Mouse (Mus musculus) telencephalon, adult 2 months (tissue): ENCODE results near the gene Csf1.
A peak's percentile ranks its signal among the peaks of the same experiment; 100 is the strongest.

Source experiments
- DNase-seq: peaks from one replicate; pipeline ENCODE4 v3.0.0-alpha.2; 2011; ENCODE audit warnings: low read depth, low spot score

Gene Csf1

DNA sequence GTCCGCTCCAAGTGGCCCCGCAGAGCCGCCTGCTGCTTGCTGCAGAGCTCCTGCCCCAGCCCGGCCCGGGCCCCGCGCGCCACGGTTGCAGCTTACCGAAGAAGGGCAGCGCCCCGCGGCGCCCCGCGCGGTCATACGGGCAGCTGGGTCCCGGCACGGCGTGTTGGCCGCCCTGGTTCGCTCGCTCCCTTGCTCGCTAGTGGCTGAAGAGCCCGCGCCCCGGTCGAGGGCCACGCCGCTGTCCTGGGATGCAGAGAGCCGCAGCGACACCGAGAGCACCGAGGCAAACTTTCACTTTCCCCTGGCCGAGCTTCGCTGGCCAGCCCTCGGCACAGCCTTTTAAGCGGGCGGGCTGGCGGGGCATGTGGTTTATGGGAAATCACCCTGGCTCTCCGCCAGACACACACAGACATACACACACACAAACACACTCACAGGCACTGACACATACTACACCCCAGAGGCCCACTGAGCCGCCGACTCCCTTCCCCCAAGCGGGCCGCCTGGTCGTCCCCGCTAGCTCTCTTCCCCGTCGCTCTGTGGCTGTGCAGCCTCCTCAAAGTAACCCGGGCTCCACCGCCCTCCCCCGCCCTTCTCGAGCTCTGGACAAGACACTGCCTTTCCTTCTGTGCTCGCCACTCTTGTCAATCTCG, at the start of gene Csf1:
Csf1 (minus strand) TSS at position 541 of the 653 bp plus-strand sequence.
- DNase-seq: no peak

GRCm38 (mm10) chr3:107808013-107808750, 47.9 kb upstream of the Csf1 start:
- no peak for DNase-seq

GRCm38 (mm10) chr3:107807386-107807974, 47.2 kb upstream of the Csf1 start:
- no peak for DNase-seq

DNA sequence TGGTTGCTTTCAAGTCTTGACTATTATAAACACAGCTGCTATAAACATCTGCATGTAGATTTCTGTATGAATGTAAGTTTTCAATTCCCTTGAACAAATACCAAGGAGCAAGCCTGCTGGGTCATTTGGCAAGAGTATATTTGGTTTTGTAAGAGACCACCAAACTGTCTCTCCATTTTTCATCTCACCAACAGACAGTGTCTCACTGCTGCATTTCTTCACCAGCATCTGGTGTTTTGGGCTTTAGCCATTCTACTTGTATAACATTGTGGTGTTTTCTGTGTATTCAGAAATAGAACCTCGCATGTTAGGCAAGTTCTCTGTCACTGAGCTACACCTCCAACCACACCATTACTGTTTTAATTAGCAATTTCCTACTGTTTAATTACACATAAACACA, 46.6 kb upstream of the Csf1 start:
- no peak for DNase-seq

DNA sequence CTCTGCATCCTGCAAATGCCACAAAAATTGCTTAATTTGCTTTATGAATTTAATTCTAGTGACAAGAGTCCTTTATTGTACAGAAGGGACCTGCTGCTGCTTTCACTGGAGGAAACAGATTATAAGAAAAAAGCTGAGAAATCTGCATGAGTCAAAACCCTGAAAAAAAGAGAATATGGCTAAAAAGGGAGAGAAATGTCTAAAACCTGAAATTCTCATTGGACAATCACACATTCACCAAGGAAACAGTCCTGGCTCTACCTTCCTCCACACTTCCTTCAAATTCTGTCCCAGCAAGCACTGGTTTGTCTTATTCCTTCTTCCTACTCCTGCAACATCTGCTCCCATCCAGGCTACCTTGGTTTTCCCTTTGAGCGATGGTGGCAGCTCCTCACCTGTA, 44.5 kb upstream of the Csf1 start:
- DNase-seq: no peak

GRCm38 (mm10) chr3:107802185-107802946, 42.1 kb upstream of the Csf1 start:
- no peak for DNase-seq

- no peak for DNase-seq
Observed at GRCm38 (mm10) chr3:107798946-107799345, 38.7 kb upstream of the Csf1 start.

GRCm38 (mm10) chr3:107796191-107796983, 36.1 kb upstream of the Csf1 start:
- DNase-seq: no peak

DNA sequence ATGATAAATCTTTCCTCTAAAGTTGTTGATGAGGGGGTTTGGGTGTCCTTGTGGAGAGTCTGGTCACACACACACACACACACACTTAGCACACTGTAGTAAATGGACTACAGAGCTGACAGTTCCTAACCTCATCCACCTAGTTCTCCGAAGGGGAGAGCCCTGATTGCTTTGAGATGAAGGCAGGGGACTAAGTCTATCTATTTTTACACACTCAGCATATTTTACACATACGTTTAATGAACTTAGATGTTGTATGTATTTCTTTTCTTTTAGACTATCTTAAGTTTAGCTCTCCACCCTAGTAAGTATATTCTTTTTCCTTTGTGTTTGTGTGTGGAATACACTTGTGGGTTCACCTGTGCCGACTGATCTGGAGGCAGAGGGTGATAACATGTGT, 34.6 kb upstream of the Csf1 start:
- no peak for DNase-seq

- peak; percentile 78 for DNase-seq
Observed at GRCm38 (mm10) chr3:107793300-107794201, 33.3 kb upstream of the Csf1 start.

DNA sequence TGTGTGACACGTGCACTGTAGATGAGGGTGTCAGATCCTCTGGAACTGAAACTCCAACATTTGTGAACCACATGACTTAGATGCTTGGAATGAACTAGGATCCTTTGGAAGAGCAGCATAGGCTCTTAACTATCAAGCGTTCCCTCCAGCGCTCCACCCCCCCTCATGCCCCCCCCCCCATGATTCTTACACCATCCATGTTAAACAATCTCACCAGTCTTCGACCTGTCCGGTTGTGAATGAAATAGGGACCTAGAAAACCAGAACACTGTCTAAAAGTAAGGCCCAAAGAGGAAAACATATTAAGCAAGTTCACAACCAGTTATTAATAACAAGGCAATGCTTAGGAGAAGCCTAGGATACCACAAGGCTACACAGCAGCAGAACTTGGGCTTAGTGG, 32.5 kb upstream of the Csf1 start:
- no peak for DNase-seq

DNA sequence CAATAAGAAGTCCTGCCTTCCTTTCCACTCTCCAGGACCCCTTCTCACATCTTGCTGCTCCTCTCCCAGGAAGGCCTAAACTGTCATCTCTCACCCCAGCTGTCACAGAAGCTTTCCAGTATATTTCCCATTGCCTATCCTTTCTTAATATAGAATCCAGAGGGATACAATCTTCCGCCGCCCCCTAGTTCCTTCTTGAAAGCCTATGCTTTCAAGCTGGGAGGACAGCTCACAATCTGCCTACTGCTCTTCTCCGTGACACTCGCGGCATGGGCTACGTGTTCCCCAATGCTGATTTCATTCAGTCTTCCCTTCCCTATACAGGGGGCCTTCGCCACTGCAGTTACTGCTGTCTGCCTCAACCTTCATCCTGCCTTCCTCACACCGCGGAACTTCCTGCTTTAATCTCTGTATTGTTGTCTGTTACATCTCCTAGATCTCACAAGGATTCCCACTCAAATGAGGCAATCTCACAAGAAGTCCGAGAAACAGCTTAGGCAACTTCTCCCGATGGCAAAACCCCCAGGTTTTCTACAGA, 30.6 kb upstream of the Csf1 start:
- no peak for DNase-seq

GRCm38 (mm10) chr3:107790227-107790626, 30.0 kb upstream of the Csf1 start:
- no peak for DNase-seq

- DNase-seq: peak; percentile 53
Observed at GRCm38 (mm10) chr3:107788885-107789284, 28.6 kb upstream of the Csf1 start.

- no peak for DNase-seq
Observed at GRCm38 (mm10) chr3:107787613-107788501, 27.6 kb upstream of the Csf1 start.

- DNase-seq: no peak
Observed at GRCm38 (mm10) chr3:107786980-107787612, 26.8 kb upstream of the Csf1 start.

GRCm38 (mm10) chr3:107786344-107786743, 26.1 kb upstream of the Csf1 start:
- no peak for DNase-seq

- no peak for DNase-seq
Observed at GRCm38 (mm10) chr3:107785546-107785945, 25.3 kb upstream of the Csf1 start.

DNA sequence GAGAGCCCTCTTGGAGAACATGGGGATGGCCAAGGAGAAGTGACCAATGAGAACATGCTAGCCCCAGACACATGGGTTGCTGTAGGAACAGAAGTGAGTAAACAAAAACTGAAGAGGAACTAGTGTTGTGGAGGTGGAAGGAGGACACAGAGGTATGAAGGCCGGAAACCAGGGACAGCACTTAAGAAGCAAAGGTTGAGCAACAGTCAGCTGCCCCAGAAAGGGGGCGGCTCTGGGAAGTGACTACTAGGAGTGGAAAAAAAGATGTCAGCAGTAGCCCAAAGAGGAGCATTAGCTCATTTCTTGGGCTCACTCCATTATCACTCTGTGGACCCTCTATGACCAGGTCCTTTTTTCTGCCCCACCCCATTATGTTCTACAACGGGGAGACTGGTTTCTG, 23.0 kb upstream of the Csf1 start:
- DNase-seq: no peak
